Mouse (Mus musculus): ENCODE measurements around the gene Gm6588.
A peak's percentile ranks its signal among the peaks of the same experiment; 100 is the strongest.
"Not testable (repeated sequence)": the region's sequence is repeated elsewhere in the genome, so short reads cannot be mapped to it uniquely, and the experiment has no call there.

Gm6588 gene

GRCm38 (mm10) chr5:112448747-112449440, at the start of gene Gm6588:
Gene Gm6588, plus strand, starts transcription at chr5:112449426.
- no peak for DNase-seq

GRCm38 (mm10) chr5:112402437-112402836, 46.8 kb upstream of the Gm6588 start:
- DNase-seq: no peak

GRCm38 (mm10) chr5:112406017-112406416, 43.2 kb upstream of the Gm6588 start:
- DNase-seq: no peak

- no peak for DNase-seq
These were observed 40.0 kb upstream of the Gm6588 start for GRCm38 (mm10) chr5:112409274-112409673.

- DNase-seq: no peak
These were observed 38.2 kb upstream of the Gm6588 start for GRCm38 (mm10) chr5:112411072-112411471.

GRCm38 (mm10) chr5:112411514-112412335, 37.5 kb upstream of the Gm6588 start:
- DNase-seq: no peak

- not testable (repeated sequence) for DNase-seq
These were observed 36.4 kb upstream of the Gm6588 start for GRCm38 (mm10) chr5:112412781-112413180.

- no peak for DNase-seq
These were observed 32.6 kb upstream of the Gm6588 start for GRCm38 (mm10) chr5:112416673-112417072.

GRCm38 (mm10) chr5:112418023-112418422, 31.2 kb upstream of the Gm6588 start:
- peak; percentile 77 to 86 for DNase-seq

- no peak for DNase-seq
These were observed 29.7 kb upstream of the Gm6588 start for GRCm38 (mm10) chr5:112419535-112419934.

- no peak for DNase-seq
These were observed 22.6 kb upstream of the Gm6588 start for GRCm38 (mm10) chr5:112426635-112427034.

- peak; percentile 82 to 90 for DNase-seq
These were observed 21.9 kb upstream of the Gm6588 start for GRCm38 (mm10) chr5:112427283-112427682.

- peak; percentile 82 to 88 for DNase-seq
These were observed 20.3 kb upstream of the Gm6588 start for GRCm38 (mm10) chr5:112428944-112429343.

- no peak for DNase-seq
These were observed 18.0 kb upstream of the Gm6588 start for GRCm38 (mm10) chr5:112431120-112431775.

- DNase-seq: no peak
These were observed 17.2 kb upstream of the Gm6588 start for GRCm38 (mm10) chr5:112432033-112432432.

GRCm38 (mm10) chr5:112433004-112433403, 16.2 kb upstream of the Gm6588 start:
- DNase-seq: peak; percentile 89 to 90

- peak; percentile 44 to 54 for DNase-seq
These were observed 10.7 kb upstream of the Gm6588 start for GRCm38 (mm10) chr5:112438535-112438934.

GRCm38 (mm10) chr5:112453088-112453487, 3.9 kb downstream of the Gm6588 start:
- no peak for DNase-seq

- DNase-seq: peak; percentile 46 to 54
These were observed 5.8 kb downstream of the Gm6588 start for GRCm38 (mm10) chr5:112454966-112455555.

- peak; percentile 73 to 79 for DNase-seq
These were observed 10.7 kb downstream of the Gm6588 start for GRCm38 (mm10) chr5:112459903-112460302.

GRCm38 (mm10) chr5:112466331-112466730, 17.1 kb downstream of the Gm6588 start:
- no peak for DNase-seq

- DNase-seq: no peak
These were observed 19.9 kb downstream of the Gm6588 start for GRCm38 (mm10) chr5:112468986-112469581.

- DNase-seq: peak; percentile 80 to 84
These were observed 20.9 kb downstream of the Gm6588 start for GRCm38 (mm10) chr5:112470144-112470543.

Data from cerebellum, postnatal 25 days (tissue).